Mouse (Mus musculus) liver, adult (tissue): ENCODE measurements around the gene Dynlrb2.

Experiments
- GATA4 ChIP-seq: IDR thresholded peaks from 2 replicates; pipeline ENCODE4 v1.6.1; 2014; ENCODE audit warnings: mild to moderate bottlenecking, low read length; ENCODE audit not compliant: insufficient replicate concordance

Dynlrb2 gene

DNA sequence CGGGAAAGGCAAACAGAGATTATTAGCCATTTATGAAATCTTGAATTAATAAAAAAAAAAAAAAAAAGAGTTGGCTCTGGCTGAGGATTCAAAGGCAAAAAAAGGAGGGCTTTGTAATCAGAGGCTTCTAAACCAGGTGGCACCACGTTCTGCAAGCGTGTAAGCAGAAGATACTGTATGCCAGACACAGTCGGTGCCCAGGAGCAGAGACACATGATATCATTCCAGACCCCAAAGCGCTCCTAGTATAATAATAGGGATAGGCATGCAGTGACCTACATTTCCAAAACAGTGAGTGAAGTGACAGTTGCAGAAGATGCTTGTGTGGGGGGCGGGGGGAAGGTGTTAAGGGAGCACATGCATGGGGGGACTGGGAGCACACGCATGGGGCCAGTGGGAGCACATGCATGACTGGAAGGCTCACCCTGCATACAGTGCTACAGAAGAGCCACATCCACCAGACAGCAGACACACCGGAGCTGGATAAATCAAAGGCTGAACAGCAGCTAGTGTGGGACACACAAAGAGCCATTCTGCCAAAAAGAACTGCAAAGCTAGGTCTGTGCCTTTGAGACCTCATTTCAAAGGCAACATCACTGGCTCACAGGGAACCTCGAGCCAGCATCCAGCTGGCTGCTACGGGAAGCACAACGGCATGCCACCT lies 17.5 kb downstream of the Dynlrb2 start:
- no peak for TF ChIP-seq GATA4

DNA sequence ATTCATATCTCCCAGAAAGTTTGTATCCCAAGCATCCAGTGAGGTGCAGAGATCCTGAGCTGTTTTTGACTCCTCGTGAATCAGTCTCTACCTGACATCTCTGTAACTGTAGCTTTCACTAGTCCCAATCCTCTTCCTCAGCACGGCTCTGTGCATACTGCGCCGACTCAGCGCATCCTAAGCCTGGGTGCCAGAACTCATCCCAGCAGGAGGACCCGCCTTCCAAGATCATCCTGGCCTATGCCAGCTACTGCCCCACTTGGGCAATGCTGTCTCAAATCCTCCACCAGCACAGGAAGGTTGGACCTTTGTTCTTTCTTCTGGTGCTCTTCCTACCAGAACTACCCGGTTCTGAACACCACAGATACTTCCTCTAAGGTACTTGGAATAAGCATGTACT lies 20.1 kb downstream of the Dynlrb2 start:
- no peak for TF ChIP-seq GATA4

DNA sequence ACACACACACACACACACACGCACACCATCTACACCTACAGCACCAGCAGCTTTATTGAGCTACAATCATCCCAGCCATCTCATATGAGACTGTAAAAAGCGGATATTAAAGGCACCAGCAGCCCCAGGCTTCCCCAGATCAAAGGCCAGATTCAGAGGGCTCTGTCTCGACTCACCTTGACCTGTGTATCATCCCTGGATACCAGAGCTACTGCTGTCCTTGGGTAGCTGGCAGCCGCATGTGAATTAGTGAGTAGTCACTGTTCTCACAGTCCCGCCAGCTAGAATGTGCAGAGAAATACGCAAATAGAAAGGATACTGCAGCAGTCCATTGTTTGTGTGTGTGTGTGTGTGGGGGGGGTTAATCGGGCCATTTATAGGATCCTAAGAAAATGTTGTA lies 24.0 kb downstream of the Dynlrb2 start:
- TF ChIP-seq GATA4 = no peak

DNA sequence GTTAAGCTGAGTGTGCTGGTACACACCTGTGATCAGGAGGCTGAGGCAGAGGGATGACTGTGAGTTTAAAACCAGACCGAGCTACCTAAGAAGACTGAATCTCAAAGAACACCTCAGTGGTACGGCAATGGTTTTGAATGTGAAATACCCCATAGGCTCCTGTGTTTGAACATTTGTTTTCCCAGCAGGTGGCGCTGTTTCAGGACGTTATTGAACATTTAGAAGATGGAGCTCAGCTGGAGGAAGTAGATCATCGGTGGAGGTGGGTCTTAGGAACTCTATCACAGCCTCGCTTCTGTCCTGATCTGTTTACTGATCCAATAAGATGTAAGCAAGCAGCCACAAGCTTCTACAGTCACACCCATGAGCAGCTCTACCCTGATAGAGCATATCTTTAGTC lies 28.3 kb downstream of the Dynlrb2 start:
- no peak for TF ChIP-seq GATA4

DNA sequence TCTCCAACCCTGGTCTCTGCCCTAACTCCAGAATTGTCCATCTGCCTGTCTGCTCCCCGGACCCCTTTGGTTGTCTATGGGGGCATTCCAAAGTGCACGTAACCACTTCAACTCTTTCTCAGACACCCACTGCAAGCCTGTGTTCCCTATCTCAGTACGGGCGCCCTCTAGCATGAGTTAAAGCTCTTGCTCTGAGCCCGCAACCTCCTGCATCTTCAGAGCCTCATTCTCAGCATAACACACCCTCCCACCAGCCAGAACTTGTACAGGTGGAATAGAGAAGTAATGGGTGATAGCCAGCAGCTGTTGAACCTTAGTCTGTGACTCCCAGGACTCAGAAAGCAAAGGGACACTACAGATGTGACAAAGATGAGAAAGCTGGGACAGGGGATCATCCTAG lies 32.0 kb downstream of the Dynlrb2 start:
- no peak for TF ChIP-seq GATA4

DNA sequence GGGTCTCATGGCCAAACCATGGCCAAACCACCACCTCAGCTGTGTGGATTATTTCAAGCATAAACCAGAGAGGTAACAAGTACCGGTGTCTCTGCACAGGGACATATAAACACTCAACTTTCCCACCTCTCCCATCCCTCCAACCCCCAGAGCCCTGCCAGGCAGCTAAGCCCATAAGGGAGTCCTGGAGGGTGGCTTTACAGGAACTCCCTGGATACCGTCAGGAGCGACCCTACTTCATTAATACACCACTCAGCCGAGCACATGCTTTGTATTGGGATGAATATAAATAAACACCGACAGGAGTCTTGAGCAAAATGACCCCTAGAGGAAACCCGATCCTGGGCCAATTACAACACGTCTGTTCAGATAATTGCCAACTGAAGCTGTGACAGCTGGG lies 34.0 kb downstream of the Dynlrb2 start:
- no peak for TF ChIP-seq GATA4

DNA sequence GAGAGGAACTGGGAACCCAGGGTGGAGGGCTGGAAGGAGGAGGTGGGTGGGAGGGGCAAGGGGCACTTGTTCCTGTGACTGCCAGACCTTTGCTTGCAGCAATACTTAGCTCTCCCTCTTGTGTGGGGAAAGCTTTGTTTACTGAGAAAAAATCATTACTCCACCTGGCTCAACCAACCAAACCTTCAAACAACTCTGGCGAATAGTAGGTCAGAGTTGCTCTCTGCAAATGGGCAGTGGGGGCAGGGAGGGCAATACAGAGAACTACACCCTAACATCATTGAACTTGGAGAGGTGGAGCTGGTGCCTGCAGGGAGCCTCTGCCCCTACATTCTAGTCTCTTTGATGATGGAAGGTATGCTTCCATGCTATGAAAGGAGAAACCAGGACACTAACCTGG lies 35.4 kb downstream of the Dynlrb2 start:
- TF ChIP-seq GATA4 = no peak

DNA sequence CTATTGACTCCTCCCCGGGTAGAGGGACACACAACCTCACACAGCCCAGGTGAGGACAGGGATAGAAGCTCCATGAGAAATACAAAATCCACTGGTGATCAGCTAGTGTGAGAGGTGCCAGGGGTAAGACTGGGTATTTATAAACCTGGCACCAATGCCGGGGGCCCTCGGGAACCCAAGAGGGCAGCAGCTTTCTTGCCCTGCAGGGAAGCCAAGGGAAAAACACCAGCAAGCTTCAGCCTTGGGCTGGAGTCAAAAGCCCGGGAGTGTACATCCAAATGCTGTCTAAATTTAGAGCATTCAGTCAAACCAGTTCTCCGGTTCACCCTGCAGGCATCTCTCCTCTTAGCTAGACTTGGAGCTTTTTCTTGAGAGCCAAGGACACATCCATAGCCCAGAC lies 38.1 kb downstream of the Dynlrb2 start:
- no peak for TF ChIP-seq GATA4

DNA sequence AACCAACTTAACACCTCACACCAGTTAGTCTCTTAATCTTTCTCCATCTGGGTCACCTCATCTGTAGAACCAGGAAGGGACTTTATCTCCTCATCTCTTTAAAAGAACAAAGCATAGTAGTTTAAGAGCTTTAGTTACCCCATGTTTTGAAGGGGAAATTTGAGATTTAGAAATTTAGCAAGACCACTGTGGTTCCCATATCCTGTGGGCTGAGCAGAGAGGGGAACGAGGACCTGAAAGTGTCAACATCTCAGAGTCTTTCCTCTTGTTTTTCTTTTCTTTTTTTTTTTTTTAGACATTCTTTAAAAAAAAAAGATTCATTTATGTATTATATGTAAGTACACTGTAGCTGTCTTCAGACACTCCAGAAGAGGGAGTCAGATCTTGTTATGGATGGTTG lies 38.6 kb downstream of the Dynlrb2 start:
- no peak for TF ChIP-seq GATA4

DNA sequence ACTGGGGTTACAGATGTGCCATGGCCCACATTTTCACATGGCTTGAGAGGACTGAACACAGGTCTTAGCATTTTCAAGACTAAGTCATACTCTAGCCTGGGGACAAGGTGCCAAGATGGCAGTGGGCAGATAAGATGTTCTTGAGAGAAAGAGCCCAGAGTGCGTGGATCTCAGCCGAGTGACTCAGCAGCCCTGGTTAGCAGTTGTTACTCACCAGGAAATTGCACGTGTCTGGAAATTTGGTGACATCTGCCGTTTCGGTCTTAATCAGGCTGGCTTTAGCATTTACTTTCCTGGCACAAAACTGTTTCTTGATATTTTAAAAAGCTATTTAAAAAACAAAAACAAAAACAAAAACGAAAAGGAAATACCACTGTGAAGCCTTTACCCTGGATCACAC lies 47.5 kb downstream of the Dynlrb2 start:
- no peak for TF ChIP-seq GATA4

DNA sequence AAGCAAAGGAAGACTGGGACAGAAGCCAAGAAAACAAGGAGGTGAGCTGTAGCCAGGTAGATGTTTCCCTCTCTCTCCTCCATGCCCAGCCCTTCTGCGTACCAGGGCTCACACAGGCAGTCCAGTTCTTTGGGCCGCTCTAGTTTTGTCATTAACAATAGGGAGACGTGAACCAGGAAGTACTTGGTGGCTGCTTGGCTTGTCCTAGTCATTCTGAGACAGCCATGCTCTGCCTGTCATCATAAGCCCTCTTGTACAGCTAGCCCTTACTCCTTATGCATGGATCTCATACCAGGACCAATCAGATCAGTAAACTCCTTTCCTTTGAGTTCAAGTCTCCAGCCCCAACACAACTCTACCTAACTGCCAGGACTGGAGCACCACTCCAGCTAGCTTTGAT lies 48.0 kb downstream of the Dynlrb2 start:
- TF ChIP-seq GATA4 = no peak
